Mouse (Mus musculus) spleen, embryonic (tissue): ENCODE measurements at regions not wholly inside any gene's neighbourhood (a gene's known extent, or its start where the extent isn't known, plus 50 kb on each side); places are given as distances from the start of the nearest gene placed in this dataset.

Experiments
- CTCF ChIA-PET: fragments of 350-600 bp; sonication (Branson Sonifier 250); formaldehyde crosslinking; loops from one replicate; lab custom pipeline; 2022; lab: Charles Lee

DNA sequence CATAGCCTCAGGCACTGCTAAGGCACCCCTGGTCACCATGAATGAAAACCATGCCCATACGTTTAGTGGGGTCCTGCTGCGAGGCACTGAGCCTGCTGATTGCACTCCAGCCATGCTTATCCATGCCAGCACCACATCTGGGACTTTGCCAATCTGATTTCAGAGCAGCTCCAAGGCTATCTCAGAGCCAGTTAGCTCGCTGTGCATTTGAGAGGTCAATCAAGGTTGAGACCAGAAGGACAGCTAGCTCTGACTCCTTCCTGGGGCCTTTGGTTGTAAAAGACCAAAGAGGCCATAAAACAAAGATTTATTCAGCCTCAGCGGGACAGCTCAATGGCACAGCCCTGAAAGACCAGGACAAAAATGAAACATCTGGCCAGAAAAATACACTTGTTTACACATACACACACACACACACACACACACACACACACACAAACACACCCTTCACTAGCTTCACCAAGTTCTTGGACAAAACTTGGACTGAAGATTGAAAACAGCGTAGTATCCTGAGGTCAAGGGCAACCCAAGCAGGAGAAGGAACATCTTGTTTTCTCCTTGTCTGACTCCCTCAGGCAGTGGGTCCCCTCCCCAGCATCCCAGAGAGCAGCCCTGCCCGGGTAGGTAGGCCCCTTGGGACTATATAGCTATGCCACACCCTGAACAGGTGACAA lies 201.5 kb upstream of the Dio3 start:
- CTCF ChIA-PET: no interaction called here

DNA sequence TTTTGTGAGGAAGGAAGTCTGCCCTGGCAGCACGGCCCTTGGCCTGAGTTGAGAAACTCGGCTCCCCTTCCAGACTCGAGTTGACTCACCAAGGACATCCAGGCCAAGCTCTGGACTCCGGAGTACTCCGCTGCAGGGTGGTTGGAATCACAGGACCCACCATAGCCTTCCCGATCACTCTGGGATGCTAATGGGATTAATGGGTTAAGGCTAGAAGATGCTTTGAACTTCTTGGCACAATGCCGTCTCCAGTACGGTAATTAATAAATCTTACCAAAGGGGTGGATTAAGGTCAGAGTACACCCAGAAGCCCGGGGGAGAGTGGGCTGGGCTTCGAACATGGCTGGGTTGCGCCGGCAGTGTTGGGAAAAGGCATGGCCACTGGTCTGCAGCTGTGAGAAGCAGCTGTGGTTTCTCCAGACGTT lies 200.8 kb upstream of the Dio3 start:
- CTCF ChIA-PET: no interaction called here

DNA sequence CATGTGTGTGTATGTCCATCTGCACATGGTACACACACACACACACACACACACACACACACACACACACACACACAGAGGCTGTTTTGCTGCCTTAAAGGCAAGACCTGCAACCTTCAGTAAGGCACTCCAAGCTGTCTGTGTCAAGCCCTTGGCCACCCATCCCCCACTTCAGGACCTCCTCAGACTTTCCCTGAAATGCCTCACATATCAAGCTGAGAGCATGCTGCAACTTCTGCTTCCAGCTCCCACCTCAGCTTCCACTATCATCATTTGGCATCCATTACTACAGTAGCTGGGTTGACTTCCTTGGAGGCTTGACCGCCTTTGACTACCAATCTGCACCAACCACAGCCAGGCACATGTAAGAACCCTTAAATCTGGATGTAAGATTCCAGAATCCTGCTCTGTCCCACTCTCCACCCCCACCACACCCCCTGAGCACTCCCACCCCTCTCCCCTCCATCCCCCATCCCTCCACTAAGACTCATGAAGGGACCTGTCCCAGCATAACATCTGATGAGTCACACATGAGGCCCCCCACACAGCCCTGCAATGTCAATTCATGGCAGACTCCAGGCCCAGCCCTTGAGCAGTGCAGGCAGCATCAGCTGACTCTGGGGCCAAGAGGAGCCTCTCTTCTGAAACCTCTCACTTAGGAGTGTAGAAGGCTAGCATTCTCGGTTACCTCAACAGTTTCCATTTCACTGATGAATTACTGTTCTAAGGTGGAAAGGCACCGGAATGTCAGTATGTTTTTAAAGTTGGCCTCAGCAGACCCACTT lies 196.8 kb upstream of the Dio3 start:
- CTCF ChIA-PET: no interaction called here

DNA sequence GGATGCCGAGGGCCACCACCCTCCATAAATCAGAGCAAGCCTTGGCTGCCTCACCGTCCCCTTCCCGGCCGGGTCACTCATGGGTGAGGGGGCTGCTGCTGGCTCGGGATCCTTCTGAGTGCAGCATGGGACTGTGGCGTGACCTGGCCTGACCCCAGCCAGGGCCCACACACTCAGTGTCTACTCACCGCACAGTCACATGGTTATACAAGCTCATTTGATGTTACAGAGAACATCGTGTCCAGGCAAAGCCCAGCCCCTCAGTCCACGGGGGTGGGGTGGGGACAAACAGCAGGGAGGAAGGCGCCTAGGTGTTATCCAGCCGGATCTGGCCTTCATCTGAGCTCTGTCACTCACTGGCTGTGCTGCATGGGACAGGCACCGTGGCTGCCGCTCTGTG lies 195.9 kb upstream of the Dio3 start:
- CTCF ChIA-PET: no interaction called here

DNA sequence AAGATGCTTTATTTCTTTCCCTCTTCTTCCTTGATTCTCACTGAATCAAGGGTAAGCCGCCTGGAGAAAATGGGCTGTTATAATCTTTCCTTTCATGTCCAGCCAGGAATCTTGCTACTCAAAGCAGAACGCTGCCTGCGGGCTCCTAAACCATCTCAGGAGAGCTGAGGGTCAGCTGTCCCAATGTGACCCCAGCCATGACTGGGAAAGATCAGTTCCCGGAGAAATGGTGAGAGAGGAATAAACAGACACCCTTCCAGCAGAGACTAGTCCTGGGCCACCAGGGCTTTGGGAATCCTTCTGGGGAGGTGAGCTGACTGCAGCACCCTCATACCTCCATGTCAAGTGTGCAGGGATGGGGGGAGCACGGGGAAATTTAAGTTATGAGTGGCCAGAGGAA lies 195.4 kb upstream of the Dio3 start:
- CTCF ChIA-PET: no interaction called here

DNA sequence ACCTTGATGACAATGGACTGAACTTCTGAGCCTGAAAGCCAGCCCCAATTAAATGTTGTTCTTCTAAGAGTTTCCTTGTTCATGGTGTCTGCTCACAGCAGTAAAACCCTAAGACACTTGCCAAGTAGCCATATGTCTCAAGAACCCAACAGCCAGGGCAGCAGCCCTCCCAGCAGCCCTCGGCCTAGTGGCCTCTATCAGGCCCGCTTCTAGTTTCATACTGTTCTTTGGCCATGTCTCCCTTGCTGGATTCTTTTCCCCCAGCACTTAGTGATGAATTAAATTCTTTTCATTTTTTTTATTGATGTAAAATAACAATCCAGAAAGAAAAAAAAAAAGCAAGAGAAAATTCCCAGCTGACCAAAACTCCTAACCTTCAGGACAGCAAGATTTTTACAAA lies 191.9 kb upstream of the Dio3 start:
- CTCF ChIA-PET: no interaction called here

DNA sequence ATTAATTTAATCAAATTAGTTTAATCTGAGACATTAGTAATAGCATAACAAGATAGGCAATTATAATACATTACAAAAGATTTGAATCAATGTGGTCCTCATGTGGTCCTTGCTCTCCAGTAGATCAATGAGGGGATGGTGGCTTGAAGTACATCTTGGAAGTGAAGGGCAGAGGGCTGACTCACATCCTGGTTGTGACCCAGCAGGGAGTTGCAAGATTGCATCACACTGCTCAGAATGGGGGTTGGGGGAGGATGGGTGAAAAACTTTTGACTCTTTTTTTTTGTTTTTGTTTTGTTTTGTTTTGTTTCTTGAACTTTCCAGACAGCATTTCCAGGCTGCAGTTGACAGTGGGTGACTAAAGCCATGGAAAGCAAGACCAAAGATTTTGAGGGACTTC lies 191.1 kb upstream of the Dio3 start:
- CTCF ChIA-PET: no interaction called here

DNA sequence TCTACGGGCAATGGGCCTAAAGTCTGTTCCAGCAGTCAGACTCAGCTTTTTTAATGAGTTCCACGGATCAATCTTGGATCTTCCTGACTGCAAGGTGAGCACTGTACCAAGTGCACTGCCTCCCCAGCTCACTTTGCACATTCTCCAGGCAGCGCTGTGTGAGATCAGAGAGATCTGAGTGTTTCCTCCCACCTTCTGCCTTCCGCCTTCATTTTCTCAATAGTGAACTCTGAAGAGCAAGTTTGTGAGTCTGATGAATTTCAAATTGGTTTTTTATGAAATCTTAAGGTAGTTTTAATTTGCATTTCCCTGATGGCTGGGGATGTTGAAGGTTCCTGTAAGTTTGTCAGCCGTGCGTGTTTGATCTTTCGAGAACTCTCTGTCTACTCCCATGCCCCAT lies 176.7 kb upstream of the Dio3 start:
- CTCF ChIA-PET: no interaction called here

DNA sequence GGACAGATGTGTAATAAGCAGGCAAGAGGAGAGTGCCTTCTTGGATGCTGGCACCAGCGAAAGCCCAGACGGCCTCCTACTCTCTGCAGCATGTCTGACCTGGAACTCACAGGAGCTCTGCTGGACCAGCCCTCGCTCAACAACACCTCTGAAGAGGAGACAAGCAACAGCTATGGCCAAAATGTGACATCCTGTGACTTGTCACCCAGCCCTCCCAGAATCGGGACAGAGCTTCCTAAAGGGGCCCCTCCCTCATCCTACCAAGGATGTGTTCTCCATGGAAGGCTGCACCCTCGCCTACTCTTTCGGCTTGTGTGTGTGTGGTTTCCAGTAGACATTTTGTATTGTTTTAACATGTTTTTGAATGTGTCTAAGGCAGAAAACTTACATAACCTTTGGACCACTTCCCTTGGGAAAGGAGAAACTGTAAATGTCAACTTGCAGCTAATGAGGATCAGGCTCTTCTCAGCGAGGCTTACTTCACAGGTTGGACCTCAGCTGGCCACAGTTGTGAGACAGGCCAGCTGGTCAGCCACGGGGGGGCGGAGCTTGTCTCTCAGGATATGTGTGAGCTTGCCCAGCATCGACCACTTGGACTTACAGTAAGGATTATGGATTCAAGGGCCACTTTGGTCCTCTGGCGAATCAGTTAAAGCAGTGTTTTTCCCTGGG lies 166.7 kb upstream of the Dio3 start:
- CTCF ChIA-PET: no interaction called here

DNA sequence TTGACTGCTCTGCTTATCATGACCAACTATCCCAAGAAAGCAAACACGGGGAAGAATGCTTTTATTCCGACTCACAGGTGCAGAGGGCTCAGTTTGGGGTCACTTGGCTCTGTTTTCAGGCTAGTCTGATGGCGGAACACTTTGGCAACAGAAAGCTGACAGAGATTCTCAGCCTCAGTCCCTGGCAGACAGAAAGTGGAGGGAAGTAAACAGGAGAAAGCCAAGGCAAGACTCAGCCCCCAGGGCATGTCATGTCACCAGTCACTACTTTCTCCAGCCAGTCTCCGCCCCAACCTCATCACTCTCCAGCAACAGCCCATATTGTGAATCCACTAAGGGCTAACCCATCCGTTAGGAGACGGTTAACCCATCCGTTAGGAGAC lies 166.2 kb upstream of the Dio3 start:
- CTCF ChIA-PET: interaction anchor here (0.6 kb wide), 1 partner anchor 656 kb away, joined by 9 read pairs; no protein-coding TSS in a partner anchor

DNA sequence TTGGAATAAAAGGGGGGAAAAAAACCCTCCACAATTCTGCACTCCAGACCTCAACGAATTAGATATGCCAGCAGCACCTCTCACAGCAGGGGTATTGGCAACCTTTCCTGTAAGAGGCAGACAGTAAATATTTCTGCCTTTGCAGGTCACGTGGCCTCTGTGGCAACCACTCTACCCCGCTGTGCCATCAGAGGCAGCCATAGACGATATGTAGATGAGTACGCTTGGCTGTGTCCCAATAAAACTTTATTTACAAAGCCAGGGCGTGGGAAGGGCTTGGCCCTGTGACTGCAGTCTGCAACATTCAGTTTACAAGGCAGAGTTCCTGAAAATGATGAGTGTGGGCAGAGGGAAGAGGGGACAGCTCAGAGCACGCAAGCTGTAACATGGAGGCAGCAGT lies 158.7 kb upstream of the Dio3 start:
- CTCF ChIA-PET: no interaction called here

DNA sequence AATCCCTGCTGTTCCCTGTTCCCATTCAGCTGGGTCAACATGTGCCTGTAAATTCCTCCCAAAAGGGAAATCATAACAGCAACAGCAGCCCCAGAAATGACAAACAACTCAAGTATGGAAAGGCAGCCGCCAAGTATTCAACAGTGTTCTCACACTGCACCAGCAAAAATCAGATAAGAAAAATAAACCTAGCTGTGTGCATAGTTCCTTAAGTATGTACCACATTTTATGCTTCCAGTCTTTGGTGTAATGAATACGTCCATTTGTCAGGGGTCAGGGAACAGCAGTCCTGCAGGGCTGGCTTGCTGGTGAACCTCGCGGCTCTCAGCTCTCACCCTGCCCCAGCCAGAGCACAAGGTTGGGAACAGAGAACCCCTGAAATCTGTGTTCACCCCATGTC lies 155.9 kb upstream of the Dio3 start:
- CTCF ChIA-PET: no interaction called here

DNA sequence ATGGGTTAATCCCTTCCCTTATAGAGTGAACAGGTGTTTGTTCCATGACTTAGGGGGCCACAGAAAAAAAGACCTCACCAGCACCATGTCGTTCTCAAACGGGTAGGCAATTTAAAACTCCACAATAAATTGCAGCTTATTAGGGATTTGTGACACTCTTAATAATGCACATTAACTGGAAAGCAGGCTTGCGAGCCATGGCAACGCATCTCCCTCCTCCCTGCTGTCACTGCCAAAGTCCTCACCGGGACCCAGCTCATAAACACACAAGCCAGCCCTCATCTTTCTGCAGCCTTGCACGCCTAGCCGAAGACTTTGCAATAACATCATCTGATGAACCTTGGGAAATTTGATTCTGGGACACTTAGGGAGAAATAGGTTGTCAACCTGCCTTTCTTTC lies 152.3 kb upstream of the Dio3 start:
- CTCF ChIA-PET: no interaction called here

DNA sequence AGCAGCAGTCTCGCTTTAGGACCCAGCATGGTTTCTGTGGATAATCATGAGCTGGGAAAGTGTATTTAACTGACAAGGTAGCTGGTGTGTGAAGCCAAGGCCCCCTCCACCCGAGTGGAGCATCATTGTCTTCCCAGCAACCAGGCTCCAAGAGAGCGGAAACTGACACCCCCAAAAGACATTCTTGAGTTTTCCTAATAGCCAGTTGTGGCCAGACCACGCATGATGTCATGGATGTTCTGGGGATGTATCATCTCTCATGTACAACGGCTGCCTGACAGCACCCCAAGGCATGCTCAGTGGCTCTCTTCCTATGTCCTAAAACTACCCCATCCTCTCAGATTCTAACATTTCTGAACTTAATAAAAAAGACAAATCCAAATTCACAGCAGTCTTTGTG lies 133.5 kb upstream of the Dio3 start:
- CTCF ChIA-PET: no interaction called here

DNA sequence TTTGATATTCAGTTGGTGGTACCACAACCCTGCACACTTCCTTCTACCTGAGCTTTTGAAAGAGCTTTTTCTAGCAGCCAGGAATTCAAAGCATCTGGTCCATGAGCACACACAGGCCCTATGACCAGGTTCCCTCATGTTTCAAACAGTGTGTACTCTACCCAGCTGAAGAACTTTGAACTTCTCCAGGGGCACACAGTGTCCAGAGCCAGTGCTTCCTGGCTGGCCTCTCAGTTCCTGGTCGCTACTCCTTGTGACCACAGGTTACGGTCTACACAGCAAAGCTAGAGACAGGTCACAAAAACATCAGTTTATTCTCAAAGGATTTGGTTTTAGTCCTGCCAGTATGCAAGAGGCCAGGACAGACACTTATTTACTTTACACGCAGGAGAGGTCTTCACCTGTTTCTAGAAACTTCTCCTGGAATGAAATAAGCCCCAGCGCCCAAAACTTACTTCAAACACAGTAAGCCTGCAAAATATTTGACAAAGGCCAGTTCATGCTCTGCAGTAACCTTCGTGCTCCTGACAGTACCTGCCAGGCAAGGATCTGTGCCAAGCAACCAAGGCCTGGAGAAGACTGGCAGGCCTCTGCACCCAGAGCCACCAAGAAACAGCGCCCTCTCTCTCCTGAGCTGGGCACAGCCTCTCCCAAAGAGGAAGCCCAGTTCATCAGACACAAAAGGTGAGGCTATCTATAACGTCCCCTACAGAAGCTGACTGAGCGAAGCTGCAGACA lies 124.5 kb upstream of the Dio3 start:
- CTCF ChIA-PET: no interaction called here

DNA sequence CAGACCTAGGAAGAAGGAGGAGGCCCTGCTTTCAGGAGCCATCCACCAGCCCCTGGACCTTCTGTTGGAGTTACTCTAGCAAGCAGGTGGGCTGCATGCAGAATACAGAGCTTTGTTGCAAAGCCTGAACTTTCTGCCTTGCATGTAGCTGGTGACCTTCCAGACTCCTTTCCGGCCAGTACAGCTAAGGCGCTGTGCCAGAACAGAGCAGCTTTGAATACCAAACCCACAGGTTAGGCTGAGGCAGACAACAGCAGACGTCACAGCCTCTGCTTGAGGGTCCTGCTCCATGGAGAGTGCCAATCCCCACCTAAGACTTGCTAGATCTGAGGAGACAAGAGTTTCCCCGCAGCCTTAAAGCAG lies 123.9 kb upstream of the Dio3 start:
- CTCF ChIA-PET: no interaction called here

DNA sequence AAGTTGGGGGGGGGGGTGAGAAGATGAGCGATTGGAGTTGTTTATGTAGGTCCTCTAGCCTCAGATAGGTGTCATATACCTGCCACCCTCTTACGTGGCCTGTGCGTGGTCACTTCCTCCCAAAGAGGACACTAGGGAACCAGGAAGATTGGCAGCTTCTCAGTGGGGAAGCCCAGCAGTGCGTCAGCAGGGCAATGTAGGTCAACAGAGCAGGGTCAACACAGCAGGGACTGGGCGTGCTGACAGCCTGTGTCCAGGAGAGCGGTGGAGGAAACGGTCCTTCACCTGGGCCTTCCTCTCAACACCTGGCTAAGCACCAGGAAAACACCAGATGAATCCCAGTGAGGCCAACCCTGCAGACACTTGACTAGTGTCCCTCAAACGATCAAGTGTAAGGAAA lies 122.4 kb upstream of the Dio3 start:
- CTCF ChIA-PET: no interaction called here

DNA sequence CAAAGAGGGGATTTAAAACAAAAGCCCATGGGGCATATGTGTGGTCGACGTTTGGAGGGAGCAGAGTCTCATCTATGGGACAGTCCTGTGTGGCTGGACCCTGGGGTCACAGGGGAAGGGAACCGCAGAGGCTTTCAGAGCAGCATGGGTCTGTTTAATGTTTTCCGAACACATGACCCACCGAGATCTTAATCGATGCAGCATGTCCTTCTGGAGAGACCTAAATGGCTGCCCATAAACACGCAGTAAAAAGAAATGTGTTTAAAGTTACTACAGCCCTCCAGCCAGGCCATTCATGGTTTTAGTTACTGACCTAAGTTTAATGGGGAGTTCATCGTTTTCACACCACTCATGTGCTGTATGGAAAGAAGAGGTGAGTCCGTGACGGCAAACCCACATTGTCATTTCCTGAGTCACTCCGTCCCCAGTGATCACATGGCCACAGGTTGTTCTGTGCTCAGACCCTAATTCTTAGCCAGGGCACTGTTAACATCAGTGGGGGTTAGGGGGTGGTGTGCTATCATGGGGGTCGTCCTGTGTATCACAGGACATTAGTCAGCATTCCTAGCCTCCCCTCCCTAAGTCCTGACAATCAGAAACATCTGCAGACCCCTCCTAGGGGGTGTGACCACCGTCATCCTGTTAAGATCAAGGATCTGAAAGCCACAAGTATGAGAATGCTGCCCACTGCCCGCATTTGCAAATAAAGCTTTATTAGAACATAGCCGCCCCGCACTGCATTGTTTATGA lies 120.7 kb upstream of the Dio3 start:
- CTCF ChIA-PET: no interaction called here

DNA sequence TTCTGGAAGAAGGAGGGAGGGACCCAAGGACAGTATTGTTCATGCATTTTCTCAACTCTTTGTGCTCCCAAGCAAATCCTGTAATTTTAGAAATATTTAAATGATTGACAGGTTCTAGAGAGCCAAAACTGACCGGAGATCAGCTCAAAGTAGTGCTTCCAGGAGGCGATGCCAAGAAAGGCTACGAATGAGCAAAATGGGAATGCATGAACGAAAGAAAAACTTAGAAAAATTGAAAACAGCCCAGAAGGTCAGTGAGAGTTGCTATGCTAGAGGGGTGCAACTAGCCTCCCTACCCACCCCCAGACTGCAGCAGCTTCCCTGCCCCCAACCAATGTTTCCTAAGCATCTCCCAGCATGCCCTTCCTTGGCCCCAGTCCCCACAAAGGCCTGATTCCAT lies 117.6 kb upstream of the Dio3 start:
- CTCF ChIA-PET: no interaction called here

DNA sequence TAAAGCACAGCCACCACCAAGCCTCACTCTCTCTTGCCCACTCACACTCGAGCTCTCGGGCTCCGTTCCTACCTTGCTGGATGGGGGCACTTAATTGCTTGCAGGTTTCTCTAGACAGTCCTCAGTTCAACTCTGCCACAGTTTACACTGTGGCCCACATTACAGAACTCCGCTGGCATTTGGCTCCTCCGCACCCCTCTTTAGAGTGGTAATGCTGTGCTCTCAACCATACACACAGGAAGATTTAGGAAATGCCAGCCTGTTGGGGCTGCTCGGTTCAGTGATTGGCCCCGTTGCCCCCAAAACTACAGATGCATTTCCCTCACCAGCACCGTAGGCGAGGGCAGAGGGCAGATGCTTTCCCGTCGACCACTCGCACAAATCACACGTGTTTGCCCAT lies 113.4 kb upstream of the Dio3 start:
- CTCF ChIA-PET: no interaction called here

DNA sequence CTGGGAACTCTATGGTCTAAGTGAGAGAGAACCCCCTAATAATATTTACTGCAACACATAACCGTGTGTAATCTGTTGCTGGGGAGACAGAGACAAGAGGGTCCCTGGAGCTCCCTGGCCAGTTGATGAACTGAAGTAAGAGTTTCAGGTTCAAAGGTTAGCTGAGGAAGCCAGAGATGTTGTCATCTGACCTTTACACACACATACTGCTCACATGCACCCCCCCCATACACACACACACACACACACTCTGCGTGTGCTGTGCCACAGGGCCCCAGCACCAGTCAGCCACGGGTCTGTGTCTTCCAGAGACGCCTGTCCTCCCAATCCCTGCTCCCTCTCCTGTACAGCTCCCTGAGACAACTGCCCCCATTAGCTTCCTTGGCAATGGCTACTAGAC lies 110.5 kb upstream of the Dio3 start:
- CTCF ChIA-PET: no interaction called here

DNA sequence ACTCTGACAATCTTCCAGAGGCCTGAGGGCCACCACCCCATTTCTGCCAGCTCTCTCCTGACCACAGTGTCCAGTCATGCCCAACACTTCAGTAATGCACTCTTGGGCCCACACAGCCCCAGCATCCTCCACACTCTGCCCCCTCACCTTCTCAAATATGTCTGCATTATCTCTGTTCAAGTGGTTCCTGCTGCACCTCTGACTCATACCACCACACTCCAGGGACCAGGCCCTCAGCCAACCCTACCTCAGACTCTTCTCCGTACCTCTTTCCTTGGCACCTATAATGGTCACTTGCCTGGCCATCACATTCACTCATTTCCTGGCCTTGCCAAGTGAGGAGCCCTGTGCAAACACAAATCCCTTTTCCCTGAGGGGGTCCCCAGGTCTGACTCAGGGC lies 109.6 kb upstream of the Dio3 start:
- CTCF ChIA-PET: no interaction called here
